Mouse (Mus musculus) MEL (cell line): ENCODE data around the gene Rnf166.

Source experiments
- BHLHE40 ChIP-seq: IDR thresholded peaks from 2 replicates; pipeline ENCODE4 v1.6.1; 2012; ENCODE audit warnings: low read depth, mild to moderate bottlenecking, inconsistent platforms, low read length, improper control_type of control experiment, borderline replicate concordance
- CHD2 ChIP-seq: IDR thresholded peaks from 2 replicates; pipeline ENCODE4 v1.6.1; 2011; ENCODE audit warnings: low read length, improper control_type of control experiment
- CTCF ChIP-seq, 3 experiments: IDR thresholded peaks in 2 of 3; conservative IDR thresholded peaks in 1 of 3; 2 replicates each; pipeline ENCODE4 v1.5.1; 2011 to 2012; ENCODE audit warnings: low read length in 3 of 3, low read depth in 2 of 3, mild to moderate bottlenecking in 2 of 3, improper control_type of control experiment in 1 of 3, inconsistent platforms in 1 of 3, mixed read lengths in 1 of 3, moderate library complexity in 1 of 3; ENCODE audit not compliant: control insufficient read depth in 1 of 3, insufficient read depth in 1 of 3, poor library complexity in 1 of 3, severe bottlenecking in 1 of 3
- EP300 ChIP-seq, 2 experiments: IDR thresholded peaks; 2 replicates each; pipeline ENCODE4 v1.6.1; 2011; ENCODE audit warnings: improper control_type of control experiment in 2 of 2, low read length in 2 of 2, low read depth in 1 of 2, mild to moderate bottlenecking in 1 of 2
- MAX ChIP-seq: IDR thresholded peaks from 2 replicates; pipeline ENCODE4 v1.6.1; 2011; ENCODE audit warnings: low read length, improper control_type of control experiment
- NRF1 ChIP-seq: IDR thresholded peaks from 2 replicates; pipeline ENCODE4 v1.6.1; 2014; ENCODE audit warnings: low read depth, mild to moderate bottlenecking, inconsistent platforms, low read length, improper control_type of control experiment, moderate library complexity; ENCODE audit not compliant: poor library complexity, insufficient read depth, severe bottlenecking
- POLR2A ChIP-seq, 2 experiments: IDR thresholded peaks; 2 replicates each; pipeline ENCODE4 v1.6.1; 2011 to 2012; ENCODE audit warnings: low read length in 2 of 2, mild to moderate bottlenecking in 2 of 2, control low read depth in 1 of 2, improper control_type of control experiment in 1 of 2, low read depth in 1 of 2, moderate library complexity in 1 of 2; ENCODE audit not compliant: control insufficient read depth in 1 of 2, insufficient read depth in 1 of 2, poor library complexity in 1 of 2
- POLR2AphosphoS2 ChIP-seq: IDR thresholded peaks from 2 replicates; pipeline ENCODE4 v1.6.1; 2011; ENCODE audit warnings: low read length, improper control_type of control experiment
- ZNF384 ChIP-seq: IDR thresholded peaks from 2 replicates; pipeline ENCODE4 v1.6.1; 2012; ENCODE audit warnings: low read depth, mild to moderate bottlenecking, inconsistent platforms, low read length, improper control_type of control experiment

DNA sequence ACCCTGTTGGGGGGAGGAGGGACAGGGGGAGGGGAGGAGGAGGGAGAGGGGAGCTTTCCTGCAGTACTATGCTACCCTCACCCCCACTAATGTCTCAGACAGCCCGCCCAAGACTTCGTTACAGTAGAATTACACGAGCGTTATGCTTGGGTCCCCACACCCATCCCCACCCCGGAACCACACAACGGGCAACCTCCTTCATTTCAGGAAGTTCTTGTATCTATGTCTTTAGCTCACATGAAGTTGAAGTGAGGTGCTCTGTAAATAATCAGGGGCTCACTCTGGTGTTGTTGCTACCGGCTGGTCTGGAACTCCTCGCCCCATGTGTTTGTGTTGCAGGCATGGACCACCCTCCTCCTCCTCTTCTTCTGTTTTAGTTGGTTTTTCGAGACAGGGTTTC is 47.7 kb downstream of the Rnf166 start:
- TF ChIP-seq CTCF (IDR thresholded peaks at IDR 0.05 in 2 of 3, conservative IDR thresholded peaks at IDR 0.05 in 1 of 3; ENCODE audit: control insufficient read depth in 1 of 3, insufficient read depth in 1 of 3, low read depth in 2 of 3, low read length in 3 of 3, poor library complexity in 1 of 3, severe bottlenecking in 1 of 3): no peak
- TF ChIP-seq POLR2A (IDR thresholded peaks at IDR 0.05; ENCODE audit: control insufficient read depth in 1 of 2, insufficient read depth in 1 of 2, low read depth in 1 of 2, low read length in 2 of 2, poor library complexity in 1 of 2): peak in 1 of 2 experiments; percentile 61; a peak in 2 of 4 replicates
- peak; percentile 17 to 82; a peak in 2 of 4 replicates for TF ChIP-seq EP300 (IDR thresholded peaks at IDR 0.05; ENCODE audit: low read depth in 1 of 2, low read length in 2 of 2)
- no peak; the same call in 1 of the 2 replicates for TF ChIP-seq BHLHE40
- TF ChIP-seq POLR2AphosphoS2: no peak
- TF ChIP-seq NRF1: no peak
- 0 out of 2 replicates have a peak, but pooled peaks have one; percentile 35 for TF ChIP-seq MAX
- TF ChIP-seq ZNF384: no peak
- peak; percentile 24; the same call in 1 of the 2 replicates for TF ChIP-seq CHD2
